Mouse (Mus musculus): ENCODE data around the gene Duox2.

DNA sequence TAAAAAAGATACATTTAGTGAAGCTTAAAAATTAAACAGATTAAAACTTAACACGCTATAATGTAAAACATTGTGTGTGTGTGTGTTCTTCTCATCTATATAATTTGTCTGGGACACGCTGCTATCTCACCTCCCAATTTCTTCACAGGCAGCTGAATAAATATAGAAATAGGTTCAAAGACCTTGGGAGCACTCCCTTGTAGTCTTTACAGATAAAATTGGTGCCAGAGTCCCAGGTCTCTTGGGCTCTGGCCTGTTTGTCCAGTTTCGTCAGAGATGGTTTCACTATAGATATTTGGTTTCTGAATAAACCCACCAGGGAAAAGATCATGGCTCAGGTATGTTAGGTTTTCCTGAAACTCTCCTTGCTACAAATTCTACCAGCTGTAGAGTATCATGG, 19.5 kb downstream of the Duox2 start:
- TF ChIP-seq CTCF (IDR thresholded peaks at IDR 0.05; ENCODE audit: low read depth, low read length), result no peak
- TF ChIP-seq GATA1 (IDR thresholded peaks at IDR 0.05; ENCODE audit: borderline replicate concordance, low read length), result no peak
- no peak for TF ChIP-seq TAL1 (conservative IDR thresholded peaks at IDR 0.05; ENCODE audit: low read depth, low read length)
